ENCODE assay signal across 26 mouse cellular contexts in the genomic region with DNA sequence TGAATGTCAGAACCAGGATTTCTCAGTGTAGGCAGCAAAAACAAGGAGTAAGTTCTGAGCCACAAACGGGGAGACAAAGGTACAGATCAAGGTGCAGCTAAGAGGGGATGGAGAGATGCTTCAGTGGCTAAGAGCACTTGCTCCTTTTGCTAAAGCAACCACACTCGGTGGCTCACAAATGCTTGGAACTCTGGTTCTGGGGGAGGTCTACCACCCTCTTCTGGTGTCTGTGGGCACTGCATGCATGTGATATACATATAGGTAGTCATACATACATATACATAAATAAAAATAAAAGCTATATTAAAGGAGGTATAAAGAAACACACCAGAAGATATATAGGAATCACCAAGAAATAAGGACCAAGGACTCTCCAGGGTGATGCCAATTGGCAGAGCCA. TPM values are rescaled to one million over a fixed set of nuclear protein-coding genes. Genes with fewer than 3 reads are reported as not detected.
DNase-seq lines count a peak whose midpoint lies in the region; ATAC-seq and TF ChIP-seq lines count a peak whose summit lies in the region.
"Had no signal": no experiment of that assay in that cellular context is flagged by ENCODE, and none has a peak within 500 bp of the region (broad histone marks: within the 10 kb centered on the region; RNA-seq: fewer than 3 reads in every experiment).

No protein-coding gene starts in this region.

- no peak for ATAC-seq in inflammation-experienced regulatory T-cells, adult 6 months
- ATAC-seq: activated CD4-positive, CD25-positive, alpha-beta regulatory T cell, adult 4 months; hindbrain, embryonic 16.5 days; midbrain, embryonic 13.5 days had no signal

- no peaks in the 10 kb centered on the region for H3K27me3 ChIP-seq in heart, adult 2 months (ENCODE audit: control insufficient read depth, insufficient read depth, low read length)
- H3K27me3 ChIP-seq in E14TG2a.4 (ENCODE audit: insufficient read depth, low read length): no peaks in the 10 kb centered on the region
- H3K27me3 ChIP-seq in heart, embryonic 10.5 days (ENCODE audit: insufficient read depth, poor library complexity, severe bottlenecking): no peaks in the 10 kb centered on the region
- H3K27me3 ChIP-seq: forebrain, embryonic 12.5 days; heart, embryonic 13.5 days; liver, embryonic 13.5 days; midbrain, embryonic 13.5 days had no signal

- H3K79me2 ChIP-seq in heart, adult 2 months (replicated peaks; ENCODE audit: control insufficient read depth, insufficient read depth, low read length): no peaks in the 10 kb centered on the region

- 73% methylated on average over 2 of the region's 2 CpGs for WGBS in heart, adult 2 months
- WGBS in lung, adult 2 months: 80% methylated on average over 2 of the region's 2 CpGs
- WGBS in heart, embryonic 10.5 days: 64% methylated on average over 2 of the region's 2 CpGs

- no peak overlapping the region for H3K27ac ChIP-seq in heart, adult 2 months
- H3K27ac ChIP-seq in heart, embryonic 10.5 days: no peak overlapping the region
- H3K27ac ChIP-seq: forebrain, embryonic 12.5 days; heart, embryonic 13.5 days; limb, embryonic 10.5 days; liver, embryonic 13.5 days; macrophage; midbrain, embryonic 13.5 days had no signal

- H3K4me3 ChIP-seq in heart, adult 2 months: no peak overlapping the region
- H3K4me3 ChIP-seq in lung, adult 2 months (replicated peaks; ENCODE audit: extremely low read depth, low read depth, low read length): no peak overlapping the region
- no peak overlapping the region for H3K4me3 ChIP-seq in E14TG2a.4 (replicated peaks; ENCODE audit: low read length)
- no peak overlapping the region for H3K4me3 ChIP-seq in heart, embryonic 10.5 days
- H3K4me3 ChIP-seq: forebrain, embryonic 12.5 days; heart, embryonic 13.5 days; limb, embryonic 10.5 days; liver, embryonic 13.5 days; midbrain, embryonic 13.5 days had no signal

- no peaks in the 10 kb centered on the region for H3K36me3 ChIP-seq in heart, adult 2 months (ENCODE audit: control insufficient read depth, insufficient read depth, low read length)
- H3K36me3 ChIP-seq in E14TG2a.4 (ENCODE audit: insufficient read depth, low read length): no peaks in the 10 kb centered on the region
- no peaks in the 10 kb centered on the region for H3K36me3 ChIP-seq in heart, embryonic 10.5 days
- H3K36me3 ChIP-seq: heart, embryonic 13.5 days; limb, embryonic 10.5 days; liver, embryonic 13.5 days had no signal

- no peaks in the 10 kb centered on the region for H3K4me1 ChIP-seq in heart, adult 2 months (ENCODE audit: control insufficient read depth, insufficient read depth, low read length)
- H3K4me1 ChIP-seq in lung, adult 2 months (ENCODE audit: control insufficient read depth, insufficient read depth, low read length): no peaks in the 10 kb centered on the region
- peaks cover 30% of the 10 kb centered on the region for H3K4me1 ChIP-seq in E14TG2a.4 (replicated peaks; ENCODE audit: low read depth, low read length)
- H3K4me1 ChIP-seq in heart, embryonic 10.5 days: peaks cover 20% of the 10 kb centered on the region
- H3K4me1 ChIP-seq: liver, embryonic 13.5 days had no signal

- TF ChIP-seq CTCF in heart, adult 2 months (IDR thresholded peaks at IDR 0.05): peak; percentile 44
- 0 out of 2 replicates have a peak, but pooled peaks have one; percentile 7 for TF ChIP-seq CTCF in lung, adult 2 months (IDR thresholded peaks at IDR 0.05; ENCODE audit: insufficient read depth, low read length)
- TF ChIP-seq CTCF in E14TG2a.4 (conservative IDR thresholded peaks at IDR 0.05; ENCODE audit: low read length): peak; percentile 81
- peak; percentile 31; the same call in 1 of the 2 replicates for TF ChIP-seq CTCF in brain, embryonic 14.5 days (IDR thresholded peaks at IDR 0.05; ENCODE audit: borderline replicate concordance, extremely low read depth, insufficient read depth, insufficient read length)

- no peaks in the 10 kb centered on the region for H3K9me3 ChIP-seq in E14TG2a.4 (ENCODE audit: low read length)
- no peaks in the 10 kb centered on the region for H3K9me3 ChIP-seq in heart, embryonic 10.5 days
- H3K9me3 ChIP-seq: forebrain, embryonic 12.5 days; heart, embryonic 13.5 days; limb, embryonic 10.5 days; liver, embryonic 13.5 days; midbrain, embryonic 13.5 days had no signal

- intact Hi-C loops in heart, adult 2 months (cut with DNase I): no loop called here

- no peak for DNase-seq in heart, adult 2 months
- no peak for DNase-seq in heart, adult 18-20 months
- no peak for DNase-seq in lung, adult 2 months
- DNase-seq in lung, postnatal 25 days (ENCODE audit: low spot score): no peak
- DNase-seq in brain, embryonic 14.5 days (ENCODE audit: low read depth): no peak
- DNase-seq in heart, embryonic 10.5 days (ENCODE audit: low spot score): no peak
- DNase-seq: adrenal gland, postnatal 25 days; cerebellum, adult 9-10 months; heart, postnatal 36 days; kidney, adult 9 months; layer of hippocampus, postnatal 36 days; liver, embryonic 13.5 days; thymus, postnatal 25 days had no signal

- no peak overlapping the region for H3K9ac ChIP-seq in heart, adult 2 months (ENCODE audit: low read depth, low read length)
- H3K9ac ChIP-seq: forebrain, embryonic 12.5 days; heart, embryonic 13.5 days; liver, embryonic 13.5 days; midbrain, embryonic 13.5 days had no signal

- no peak for TF ChIP-seq EP300 in heart, adult 2 months (IDR thresholded peaks at IDR 0.05; ENCODE audit: insufficient read depth, low read depth, low read length)

- no peak for TF ChIP-seq POLR2A in heart, adult 2 months (IDR thresholded peaks at IDR 0.05; ENCODE audit: insufficient read depth, low read depth, low read length)
- TF ChIP-seq POLR2A in lung, adult 2 months (IDR thresholded peaks at IDR 0.05; ENCODE audit: borderline replicate concordance, extremely low read depth, low read depth, low read length): no peak
- no peak for TF ChIP-seq POLR2A in brain, embryonic 14.5 days (IDR thresholded peaks at IDR 0.05; ENCODE audit: borderline replicate concordance, extremely low read depth, insufficient read depth, insufficient read length, poor library complexity, severe bottlenecking)

RNA-seq across cellular contexts. Expression of gene Fndc9, which starts 11.8 kb away (rescaled TPM):
- total RNA-seq in heart, adult 2 months (2021): not detected
- not detected in 2 replicates for polyA plus RNA-seq in heart, adult 2 months (2012; rRNA removed)
- not detected for total RNA-seq in heart, adult 18-20 months (2021)
- polyA plus RNA-seq in lung, adult 2 months (2012; rRNA removed): 2.6 TPM in 1 of 2 replicates, not detected in the other
- 1.3 and 2.6 TPM in 2 replicates for polyA plus RNA-seq in brain, embryonic 14.5 days (2012; rRNA removed)
- 0.07 and 0.18 TPM in 2 replicates for polyA plus RNA-seq in heart, embryonic 10.5 days (2016; fragmentation: Nextera tagmentation; extraction: Ambion mirVana)
- 1 to 10 TPM in 1 of 3 experiments, under 1 TPM in 2; 0.57 to 1.5 (median 0.77) TPM for polyA plus RNA-seq in inflammation-experienced regulatory T-cells, adult 6 months (2017; shearing (Covaris generic))
- total RNA-seq: adrenal gland, postnatal 25 days; gastrocnemius, postnatal 4 days; heart, postnatal 36 days had no signal
- polyA plus RNA-seq: large intestine, adult 2 months; macrophage; spleen, adult 2 months had no signal

RNA-seq across cellular contexts. Expression of gene Nipal4, which starts 57.3 kb away (rescaled TPM):
- total RNA-seq in heart, adult 2 months (2021): under 1 TPM; 0.11 to 0.18 TPM
- polyA plus RNA-seq in heart, adult 2 months (2012; rRNA removed): 0.18 and 0.20 TPM in 2 replicates
- total RNA-seq in heart, adult 18-20 months (2021): not detected
- 0.51 and 7.1 TPM in 2 replicates for polyA plus RNA-seq in lung, adult 2 months (2012; rRNA removed)
- 0.59 and 0.83 TPM in 2 replicates for polyA plus RNA-seq in brain, embryonic 14.5 days (2012; rRNA removed)
- polyA plus RNA-seq in heart, embryonic 10.5 days (2016; fragmentation: Nextera tagmentation; extraction: Ambion mirVana): 7.8 and 15.7 TPM in 2 replicates
- polyA plus RNA-seq in inflammation-experienced regulatory T-cells, adult 6 months (2017; shearing (Covaris generic)): under 1 TPM in 2 of 3 experiments, not detected in 1; 0.26 to 0.74 TPM
- total RNA-seq: neutrophil, adult 5-6 weeks had no signal
- polyA plus RNA-seq: macrophage had no signal

Comparison
In these comparisons a context has a peak if more than half of its experiments do, and no peak if none do; other contexts are left out.
1. CTCF ChIP-seq: peak in every context shown above with its lines; median percentile 81 in E14TG2a.4; 44 in heart, adult 2 months; 31 in brain, embryonic 14.5 days; 7 in lung, adult 2 months.